Mouse (Mus musculus) heart, postnatal 0 days (tissue): Measurements from ENCODE around the gene Vrk3.

Source experiments
- CTCF ChIP-seq: IDR thresholded peaks from 2 replicates; pipeline ENCODE4 v1.5.1; 2016; ENCODE audit warnings: antibody characterized with exemption, control low read depth, low read depth
- EP300 ChIP-seq: IDR thresholded peaks from 2 replicates; pipeline ENCODE4 v1.6.1; 2016; ENCODE audit warnings: antibody characterized with exemption, low read depth

GRCm38 (mm10) chr7:44726343-44726742, 21.9 kb upstream of the Vrk3 start:
- no peak for TF ChIP-seq CTCF
- no peak for TF ChIP-seq EP300
